Mouse (Mus musculus): ENCODE measurements around the gene Bmpr1a. TPM values are rescaled to one million over a fixed set of nuclear protein-coding genes. Genes with fewer than 3 reads are reported as not detected.
A peak's percentile ranks its signal among the peaks of the same experiment; 100 is the strongest.

Bmpr1a gene
- total and polyA plus RNA-seq, 2 experiments from 2014 or later = 20.6 to 52.5 TPM

- no peaks in the 10 kb centered on the region for H3K27me3 ChIP-seq (ENCODE audit: insufficient read depth, low read length)
- no peak overlapping the region for H3K27ac ChIP-seq
- H3K4me1 ChIP-seq (ENCODE audit: insufficient read depth, low read length) = no peaks in the 10 kb centered on the region
- no peaks in the 10 kb centered on the region for H3K9me3 ChIP-seq (ENCODE audit: low read length)
- WGBS = 97% methylated on average over 6 of the region's 6 CpGs
- no peak overlapping the region for H3K4me2 ChIP-seq (ENCODE audit: low read depth, low read length)
- H3K4me3 ChIP-seq (ENCODE audit: low read length) = no peak overlapping the region
- no peak overlapping the region for H3K9ac ChIP-seq (replicated peaks; ENCODE audit: low read length)
- no peak for TF ChIP-seq CTCF (IDR thresholded peaks at IDR 0.05; ENCODE audit: low read depth)
- ATAC-seq = no peak
- peaks cover 2% of the 10 kb centered on the region; the same call in 1 of the 2 replicates for H3K36me3 ChIP-seq (ENCODE audit: insufficient read depth, low read length)
- no peak for DNase-seq (ENCODE audit: low spot score)
Observed at GRCm38 (mm10) chr14:34446624-34447023, 56.5 kb downstream of the Bmpr1a start.

- H3K4me3 ChIP-seq (ENCODE audit: low read length) = no peak overlapping the region
- H3K36me3 ChIP-seq (ENCODE audit: insufficient read depth, low read length) = peaks cover 2% of the 10 kb centered on the region; the same call in 1 of the 2 replicates
- DNase-seq (ENCODE audit: low spot score) (no peak), ATAC-seq (no peak)
- 94% methylated on average over 3 of the region's 3 CpGs for WGBS
- no peak overlapping the region for H3K9ac ChIP-seq (replicated peaks; ENCODE audit: low read length)
- no peak overlapping the region for H3K4me2 ChIP-seq (ENCODE audit: low read depth, low read length)
- no peak overlapping the region for H3K27ac ChIP-seq
- H3K4me1 ChIP-seq (ENCODE audit: insufficient read depth, low read length) = no peaks in the 10 kb centered on the region
- no peaks in the 10 kb centered on the region for H3K27me3 ChIP-seq (ENCODE audit: insufficient read depth, low read length)
- H3K9me3 ChIP-seq (ENCODE audit: low read length) = no peaks in the 10 kb centered on the region
- no peak for TF ChIP-seq CTCF (IDR thresholded peaks at IDR 0.05; ENCODE audit: low read depth)
Observed at GRCm38 (mm10) chr14:34445348-34445747, 57.8 kb downstream of the Bmpr1a start.

GRCm38 (mm10) chr14:34444924-34445323 lies 58.2 kb downstream of the Bmpr1a start:
- no peaks in the 10 kb centered on the region for H3K4me1 ChIP-seq (ENCODE audit: insufficient read depth, low read length)
- H3K4me3 ChIP-seq (ENCODE audit: low read length) = no peak overlapping the region
- TF ChIP-seq CTCF (IDR thresholded peaks at IDR 0.05; ENCODE audit: low read depth) = no peak
- H3K9ac ChIP-seq (replicated peaks; ENCODE audit: low read length) = no peak overlapping the region
- H3K27me3 ChIP-seq (ENCODE audit: insufficient read depth, low read length) = no peaks in the 10 kb centered on the region
- no peak overlapping the region for H3K27ac ChIP-seq
- H3K4me2 ChIP-seq (ENCODE audit: low read depth, low read length) = no peak overlapping the region
- ATAC-seq (no peak), DNase-seq (ENCODE audit: low spot score) (no peak)
- H3K36me3 ChIP-seq (ENCODE audit: insufficient read depth, low read length) = peaks cover 2% of the 10 kb centered on the region; the same call in 1 of the 2 replicates
- H3K9me3 ChIP-seq (ENCODE audit: low read length) = no peaks in the 10 kb centered on the region

- no peaks in the 10 kb centered on the region for H3K9me3 ChIP-seq (ENCODE audit: low read length)
- no peak overlapping the region for H3K27ac ChIP-seq
- peaks cover 2% of the 10 kb centered on the region; the same call in 1 of the 2 replicates for H3K36me3 ChIP-seq (ENCODE audit: insufficient read depth, low read length)
- WGBS = 73% methylated on average over 5 of the region's 5 CpGs
- H3K4me2 ChIP-seq (ENCODE audit: low read depth, low read length) = no peak overlapping the region
- H3K4me3 ChIP-seq (ENCODE audit: low read length) = no peak overlapping the region
- H3K9ac ChIP-seq (replicated peaks; ENCODE audit: low read length) = no peak overlapping the region
- no peak for ATAC-seq
- no peaks in the 10 kb centered on the region for H3K4me1 ChIP-seq (ENCODE audit: insufficient read depth, low read length)
- TF ChIP-seq CTCF (IDR thresholded peaks at IDR 0.05; ENCODE audit: low read depth) = no peak
- no peaks in the 10 kb centered on the region for H3K27me3 ChIP-seq (ENCODE audit: insufficient read depth, low read length)
- no peak for DNase-seq (ENCODE audit: low spot score)
Observed at GRCm38 (mm10) chr14:34444368-34444767, 58.8 kb downstream of the Bmpr1a start.

GRCm38 (mm10) chr14:34442531-34442930 lies 60.6 kb downstream of the Bmpr1a start:
- Histone ChIP-seq H3K4me2 (ENCODE audit: low read depth, low read length) (no peak overlapping the region), H3K4me1 (ENCODE audit: insufficient read depth, low read length) (no peaks in the 10 kb centered on the region), H3K9me3 (ENCODE audit: low read length) (no peaks in the 10 kb centered on the region), H3K4me3 (ENCODE audit: low read length) (no peak overlapping the region), H3K27me3 (ENCODE audit: insufficient read depth, low read length) (no peaks in the 10 kb centered on the region), H3K9ac (replicated peaks; ENCODE audit: low read length) (no peak overlapping the region), H3K36me3 (ENCODE audit: insufficient read depth, low read length) (peaks cover 2% of the 10 kb centered on the region; the same call in 1 of the 2 replicates), H3K27ac (no peak overlapping the region)
- no peak for TF ChIP-seq CTCF (IDR thresholded peaks at IDR 0.05; ENCODE audit: low read depth)
- DNase-seq (ENCODE audit: low spot score) (peak; percentile 52), ATAC-seq (peak; percentile 35; the same call in 1 of the 2 replicates)
- 36% methylated on average over 4 of the region's 4 CpGs for WGBS

- DNase-seq (ENCODE audit: low spot score) (no peak), ATAC-seq (no peak)
- no peak overlapping the region for H3K27ac ChIP-seq
- no peaks in the 10 kb centered on the region for H3K9me3 ChIP-seq (ENCODE audit: low read length)
- no peak overlapping the region for H3K9ac ChIP-seq (replicated peaks; ENCODE audit: low read length)
- no peak overlapping the region for H3K4me3 ChIP-seq (ENCODE audit: low read length)
- no peaks in the 10 kb centered on the region for H3K4me1 ChIP-seq (ENCODE audit: insufficient read depth, low read length)
- WGBS = 77% methylated on average over 3 of the region's 3 CpGs
- no peak overlapping the region for H3K4me2 ChIP-seq (ENCODE audit: low read depth, low read length)
- H3K27me3 ChIP-seq (ENCODE audit: insufficient read depth, low read length) = no peaks in the 10 kb centered on the region
- no peaks in the 10 kb centered on the region; the same call in 1 of the 2 replicates for H3K36me3 ChIP-seq (ENCODE audit: insufficient read depth, low read length)
- TF ChIP-seq CTCF (IDR thresholded peaks at IDR 0.05; ENCODE audit: low read depth) = no peak
Observed at GRCm38 (mm10) chr14:34440526-34441066, 62.5 kb downstream of the Bmpr1a start.

GRCm38 (mm10) chr14:34429069-34429468 lies 74.1 kb downstream of the Bmpr1a start:
- ATAC-seq = no peak
- H3K9ac ChIP-seq (replicated peaks; ENCODE audit: low read length) = no peak overlapping the region
- no peak overlapping the region for H3K4me3 ChIP-seq (ENCODE audit: low read length)
- no peak for TF ChIP-seq CTCF (IDR thresholded peaks at IDR 0.05; ENCODE audit: low read depth)
- H3K9me3 ChIP-seq (ENCODE audit: low read length) = no peaks in the 10 kb centered on the region
- DNase-seq (ENCODE audit: low spot score) = no peak
- H3K4me2 ChIP-seq (ENCODE audit: low read depth, low read length) = no peak overlapping the region
- WGBS = 83% methylated on average over 1 of the region's 1 CpGs
- no peaks in the 10 kb centered on the region for H3K4me1 ChIP-seq (ENCODE audit: insufficient read depth, low read length)
- H3K27ac ChIP-seq = no peak overlapping the region
- H3K36me3 ChIP-seq (ENCODE audit: insufficient read depth, low read length) = peaks cover 16% of the 10 kb centered on the region; the same call in 1 of the 2 replicates
- H3K27me3 ChIP-seq (ENCODE audit: insufficient read depth, low read length) = no peaks in the 10 kb centered on the region

Data from hindbrain, postnatal 0 days (tissue).